Mouse (Mus musculus) spleen, adult 2 months (tissue): ENCODE measurements around the gene Gm20388.

Experiments
- CTCF ChIP-seq: fragments of 200-500 bp; IDR thresholded peaks from 2 replicates; pipeline ENCODE4 v1.5.1; 2011; ENCODE audit warnings: mild to moderate bottlenecking, inconsistent platforms; ENCODE audit not compliant: insufficient read depth, insufficient read length, insufficient replicate concordance; ENCODE audit errors: extremely low read depth
- POLR2A ChIP-seq: fragments of 200-500 bp; IDR thresholded peaks from 2 replicates; pipeline ENCODE4 v1.6.1; 2011; ENCODE audit warnings: low read depth, low read length, inconsistent platforms

GRCm38 (mm10) chr8:122114890-122115289 lies 2204.2 kb downstream of the Gm20388 start:
- TF ChIP-seq CTCF (no peak), POLR2A (no peak)
